Mouse (Mus musculus) erythroblast, embryonic 14.5 days (primary cell): ENCODE data around the gene Met.

Experiments used
- GATA1 ChIP-seq: IDR thresholded peaks from 2 replicates; pipeline ENCODE4 v1.6.1; 2012; ENCODE audit warnings: low read length, inconsistent platforms, mixed read lengths
- TAL1 ChIP-seq: IDR thresholded peaks from 3 replicates; pipeline ENCODE4 v1.6.1; 2012; ENCODE audit warnings: low read length, inconsistent platforms, mixed read lengths

DNA sequence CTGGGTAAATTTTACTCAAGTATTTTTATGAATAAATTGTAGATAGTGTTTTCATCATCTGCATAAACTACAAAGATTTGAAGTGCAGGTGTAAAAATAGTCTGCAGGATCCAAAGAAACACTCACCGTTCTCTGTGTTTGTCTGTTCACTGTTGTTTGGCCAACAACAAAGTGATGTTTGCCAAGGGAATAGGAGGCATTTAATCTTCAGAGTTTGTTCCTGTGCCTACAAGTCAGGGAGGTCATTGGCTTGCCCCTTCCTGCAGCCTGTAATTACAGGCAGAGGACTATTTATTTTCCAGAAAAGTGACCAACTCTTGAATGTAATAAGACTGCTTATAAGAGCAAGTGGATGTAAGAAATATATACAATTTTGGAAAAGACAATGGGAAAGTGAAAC, 38.7 kb downstream of the Met start:
- no peak for TF ChIP-seq GATA1
- TF ChIP-seq TAL1: no peak
